Mouse (Mus musculus): Measurements from ENCODE around the gene Rpgrip1l.

DNA sequence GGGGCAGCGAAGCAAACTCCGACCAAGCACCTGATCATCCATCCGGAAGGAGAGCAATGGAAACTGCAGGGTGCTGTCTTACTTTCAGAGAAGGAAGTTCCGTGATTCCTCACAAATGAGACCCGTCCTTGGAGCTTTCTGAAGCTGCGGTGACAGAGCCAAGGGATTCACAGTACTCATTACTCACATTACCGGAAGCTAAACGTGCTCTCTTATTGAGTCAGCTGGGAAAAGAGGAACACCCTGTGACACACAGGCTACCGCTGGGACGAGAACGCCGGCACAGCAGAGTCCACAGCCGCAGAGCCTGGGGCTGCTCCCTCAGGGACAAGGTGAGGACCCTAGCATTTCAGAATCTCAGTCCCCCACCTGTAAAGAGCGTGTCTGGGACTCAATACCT, 136.9 kb downstream of the Rpgrip1l start:
- TF ChIP-seq GATA1 (IDR thresholded peaks at IDR 0.05; ENCODE audit: borderline replicate concordance, low read length) (no peak), FLI1 (IDR thresholded peaks at IDR 0.05; ENCODE audit: low read length) (no peak)
